12 mouse cellular contexts compared by ENCODE assay signal in genomic region chr3:50983962-50984765, GRCm38 (mm10).
A peak's percentile ranks its signal among the peaks of the same experiment; 100 is the strongest.
DNase-seq lines count a peak whose midpoint lies in the region; ATAC-seq and TF ChIP-seq lines count a peak whose summit lies in the region.
"Had no signal": no experiment of that assay in that cellular context is flagged by ENCODE, and none has a peak within 500 bp of the region (broad histone marks: within the 10 kb centered on the region; RNA-seq: fewer than 3 reads in every experiment).

No protein-coding gene starts in this region.

- no peaks in the 10 kb centered on the region for H3K27me3 ChIP-seq in hindbrain, embryonic 11.5 days (ENCODE audit: control insufficient read depth, insufficient read depth, low read length)
- no peaks in the 10 kb centered on the region for H3K27me3 ChIP-seq in hindbrain, postnatal 0 days (ENCODE audit: insufficient read depth, low read length)
- H3K27me3 ChIP-seq in embryonic facial prominence, embryonic 10.5 days (replicated peaks; ENCODE audit: low read depth, poor library complexity, severe bottlenecking) = no peaks in the 10 kb centered on the region
- H3K27me3 ChIP-seq in midbrain, embryonic 14.5 days (ENCODE audit: control insufficient read depth, insufficient read depth, low read length) = no peaks in the 10 kb centered on the region
- H3K27me3 ChIP-seq: heart, embryonic 15.5 days; liver, embryonic 12.5 days had no signal

- no peak overlapping the region for H3K9ac ChIP-seq in hindbrain, embryonic 11.5 days (ENCODE audit: low read depth, low read length)
- no peak overlapping the region for H3K9ac ChIP-seq in hindbrain, postnatal 0 days (replicated peaks; ENCODE audit: low read length)
- H3K9ac ChIP-seq in midbrain, embryonic 14.5 days (replicated peaks; ENCODE audit: low read length) = no peak overlapping the region
- H3K9ac ChIP-seq: heart, embryonic 15.5 days; liver, embryonic 12.5 days had no signal

- no peak overlapping the region for H3K27ac ChIP-seq in hindbrain, embryonic 11.5 days (ENCODE audit: low read depth, low read length)
- no peak overlapping the region for H3K27ac ChIP-seq in hindbrain, postnatal 0 days
- peak overlapping the region; percentile 53 for H3K27ac ChIP-seq in embryonic facial prominence, embryonic 10.5 days (replicated peaks)
- no peak overlapping the region for H3K27ac ChIP-seq in midbrain, embryonic 14.5 days (replicated peaks; ENCODE audit: low read depth, low read length)
- H3K27ac ChIP-seq: heart, embryonic 15.5 days; liver, embryonic 12.5 days had no signal

- no peak overlapping the region for H3K4me2 ChIP-seq in hindbrain, embryonic 11.5 days (replicated peaks; ENCODE audit: low read depth, low read length)
- H3K4me2 ChIP-seq in hindbrain, postnatal 0 days (ENCODE audit: low read depth, low read length) = no peak overlapping the region
- H3K4me2 ChIP-seq in midbrain, embryonic 14.5 days (ENCODE audit: low read length) = no peak overlapping the region
- H3K4me2 ChIP-seq: heart, embryonic 15.5 days; liver, embryonic 12.5 days had no signal

- H3K4me1 ChIP-seq in hindbrain, embryonic 11.5 days (replicated peaks; ENCODE audit: control insufficient read depth, insufficient read depth, low read length) = no peaks in the 10 kb centered on the region
- no peaks in the 10 kb centered on the region; the same call in 1 of the 2 replicates for H3K4me1 ChIP-seq in hindbrain, postnatal 0 days (ENCODE audit: insufficient read depth, low read length)
- H3K4me1 ChIP-seq in embryonic facial prominence, embryonic 10.5 days = peaks cover 22% of the 10 kb centered on the region
- peaks cover 21% of the 10 kb centered on the region for H3K4me1 ChIP-seq in midbrain, embryonic 14.5 days (ENCODE audit: control insufficient read depth, insufficient read depth, low read length)
- H3K4me1 ChIP-seq: liver, embryonic 12.5 days had no signal

- no peak for ATAC-seq in hindbrain, embryonic 11.5 days (ENCODE audit: low FRiP score)
- ATAC-seq in hindbrain, postnatal 0 days = no peak
- no peak for ATAC-seq in midbrain, embryonic 14.5 days (ENCODE audit: low FRiP score, low TSS enrichment)
- ATAC-seq: CD4-positive, CD25-positive, alpha-beta regulatory T cell, adult 4 months; liver, embryonic 12.5 days had no signal

- H3K36me3 ChIP-seq in hindbrain, embryonic 11.5 days (ENCODE audit: control insufficient read depth, insufficient read depth, low read length) = no peaks in the 10 kb centered on the region
- no peaks in the 10 kb centered on the region for H3K36me3 ChIP-seq in hindbrain, postnatal 0 days (ENCODE audit: insufficient read depth, low read length)
- H3K36me3 ChIP-seq in embryonic facial prominence, embryonic 10.5 days (replicated peaks) = no peaks in the 10 kb centered on the region
- H3K36me3 ChIP-seq in midbrain, embryonic 14.5 days (ENCODE audit: control insufficient read depth, insufficient read depth, low read length) = no peaks in the 10 kb centered on the region
- H3K36me3 ChIP-seq: heart, embryonic 15.5 days; liver, embryonic 12.5 days had no signal

- 57% methylated on average over 12 of the region's 12 CpGs for WGBS in hindbrain, embryonic 11.5 days
- 36% methylated on average over 12 of the region's 12 CpGs for WGBS in hindbrain, postnatal 0 days
- WGBS in embryonic facial prominence, embryonic 10.5 days = 76% methylated on average over 12 of the region's 12 CpGs
- 38% methylated on average over 12 of the region's 12 CpGs for WGBS in midbrain, embryonic 14.5 days

- peak; percentile 10 for DNase-seq in hindbrain, embryonic 11.5 days (ENCODE audit: low spot score)
- DNase-seq in hindbrain, postnatal 0 days (ENCODE audit: low spot score) = no peak
- DNase-seq in embryonic facial prominence, embryonic 10.5 days (ENCODE audit: low spot score) = no peak
- DNase-seq in layer of hippocampus, adult 8-10 months (ENCODE audit: low spot score in 2 of 2) = peak; percentile 31 to 55
- peak; percentile 36 for DNase-seq in midbrain, embryonic 14.5 days
- DNase-seq in Muller cell, postnatal 12 days (ENCODE audit: inconsistent ontology term) = no peak
- no peak for DNase-seq in spleen, adult 18-20 months
- DNase-seq in cerebellum, postnatal 10 days = no peak
- DNase-seq: thymus, postnatal 36 days had no signal

- no peaks in the 10 kb centered on the region for H3K9me3 ChIP-seq in hindbrain, embryonic 11.5 days (ENCODE audit: control insufficient read depth, low read length)
- no peaks in the 10 kb centered on the region for H3K9me3 ChIP-seq in hindbrain, postnatal 0 days (ENCODE audit: low read length)
- H3K9me3 ChIP-seq in embryonic facial prominence, embryonic 10.5 days = no peaks in the 10 kb centered on the region
- no peaks in the 10 kb centered on the region for H3K9me3 ChIP-seq in midbrain, embryonic 14.5 days (ENCODE audit: control insufficient read depth, low read length)
- H3K9me3 ChIP-seq: heart, embryonic 15.5 days; liver, embryonic 12.5 days had no signal

- TF ChIP-seq CTCF in hindbrain, postnatal 0 days (IDR thresholded peaks at IDR 0.05; ENCODE audit: low read depth) = no peak

- H3K4me3 ChIP-seq in hindbrain, embryonic 11.5 days (ENCODE audit: low read depth, low read length) = no peak overlapping the region
- no peak overlapping the region for H3K4me3 ChIP-seq in hindbrain, postnatal 0 days (ENCODE audit: low read length)
- no peak overlapping the region for H3K4me3 ChIP-seq in embryonic facial prominence, embryonic 10.5 days
- no peak overlapping the region for H3K4me3 ChIP-seq in midbrain, embryonic 14.5 days (replicated peaks; ENCODE audit: low read depth, low read length)
- H3K4me3 ChIP-seq: heart, embryonic 15.5 days; liver, embryonic 12.5 days had no signal

Comparison
In these comparisons a context has a peak if more than half of its experiments do, and no peak if none do; other contexts are left out.
1. DNase-seq: peak in hindbrain, embryonic 11.5 days (single experiment), layer of hippocampus, adult 8-10 months (2 of 2) and midbrain, embryonic 14.5 days (single experiment); none in hindbrain, postnatal 0 days (single experiment), embryonic facial prominence, embryonic 10.5 days (single experiment), Muller cell, postnatal 12 days (single experiment), spleen, adult 18-20 months (0 of 2) and cerebellum, postnatal 10 days (0 of 2).